Mouse (Mus musculus) C2C12 (cell line): ENCODE data around the gene Trio.

ENCODE experiments used
- CTCF ChIP-seq: IDR thresholded peaks from one replicate; pipeline ENCODE4 v1.5.1; 2011; ENCODE audit not compliant: control insufficient read depth, insufficient read depth, insufficient read length
- MAX ChIP-seq: IDR thresholded peaks from one replicate; pipeline ENCODE4 v1.6.1; 2011; ENCODE audit warnings: mild to moderate bottlenecking, control low read depth
- MYOD1 ChIP-seq: IDR thresholded peaks from one replicate; pipeline ENCODE4 v1.6.1; 2011; ENCODE audit warnings: low read depth; ENCODE audit not compliant: control insufficient read depth, insufficient read length
- MYOG ChIP-seq: IDR thresholded peaks from one replicate; pipeline ENCODE4 v1.6.1; 2011; ENCODE audit not compliant: control insufficient read depth, insufficient read length; ENCODE audit errors: extremely low read depth
- USF1 ChIP-seq: IDR thresholded peaks from one replicate; pipeline ENCODE4 v1.6.1; 2011; ENCODE audit warnings: low read depth, mild to moderate bottlenecking, control low read depth, moderate library complexity

GRCm38 (mm10) chr15:27877831-27878230 is 147.8 kb downstream of the Trio start:
- no peak for TF ChIP-seq CTCF
- no peak for TF ChIP-seq MYOG
- no peak for TF ChIP-seq MYOD1
- no peak for TF ChIP-seq MAX
- no peak for TF ChIP-seq USF1
